25 mouse cellular contexts compared by ENCODE assay signal in genomic region chr3:58581530-58581929, GRCm38 (mm10). TPM values are rescaled to one million over a fixed set of nuclear protein-coding genes. Genes with fewer than 3 reads are reported as not detected.
A peak's percentile ranks its signal among the peaks of the same experiment; 100 is the strongest.
DNase-seq lines count a peak whose midpoint lies in the region; ATAC-seq and TF ChIP-seq lines count a peak whose summit lies in the region.
"Had no signal": no experiment of that assay in that cellular context is flagged by ENCODE, and none has a peak within 500 bp of the region (broad histone marks: within the 10 kb centered on the region; RNA-seq: fewer than 3 reads in every experiment).

No protein-coding gene starts in this region.

- no peak for ATAC-seq in heart, postnatal 0 days (ENCODE audit: insufficient read depth, low read depth)
- no peak for ATAC-seq in midbrain, embryonic 11.5 days (ENCODE audit: low FRiP score)
- ATAC-seq in hindbrain, embryonic 13.5 days (ENCODE audit: low FRiP score), result no peak
- ATAC-seq: midbrain, embryonic 16.5 days had no signal

- H3K27me3 ChIP-seq in heart, postnatal 0 days (ENCODE audit: control insufficient read depth, insufficient read depth, low read length), result no peaks in the 10 kb centered on the region
- no peaks in the 10 kb centered on the region for H3K27me3 ChIP-seq in ES-Bruce4 (ENCODE audit: control insufficient read depth, insufficient read depth, low read length, poor library complexity, severe bottlenecking)
- H3K27me3 ChIP-seq in megakaryocyte, embryonic 14.5 days (replicated peaks), result no peaks in the 10 kb centered on the region
- H3K27me3 ChIP-seq in midbrain, embryonic 11.5 days (ENCODE audit: control insufficient read depth, insufficient read depth, low read length), result no peaks in the 10 kb centered on the region
- no peaks in the 10 kb centered on the region for H3K27me3 ChIP-seq in hindbrain, embryonic 13.5 days
- H3K27me3 ChIP-seq: forebrain, embryonic 12.5 days; liver, embryonic 15.5 days had no signal

- no peak overlapping the region for H3K4me3 ChIP-seq in heart, postnatal 0 days (ENCODE audit: low read depth, low read length)
- no peak overlapping the region for H3K4me3 ChIP-seq in ES-Bruce4 (ENCODE audit: low read depth, low read length)
- H3K4me3 ChIP-seq in megakaryocyte, embryonic 14.5 days (replicated peaks), result peak overlapping the region; percentile 16
- no peak overlapping the region for H3K4me3 ChIP-seq in midbrain, embryonic 11.5 days (ENCODE audit: low read depth, low read length)
- H3K4me3 ChIP-seq in hindbrain, embryonic 13.5 days, result no peak overlapping the region
- H3K4me3 ChIP-seq: forebrain, embryonic 12.5 days; gastrocnemius, adult 2 months; hindbrain, embryonic 10.5 days; liver, embryonic 15.5 days had no signal

- no peak overlapping the region for H3K9ac ChIP-seq in heart, postnatal 0 days (replicated peaks; ENCODE audit: low read depth, low read length)
- H3K9ac ChIP-seq in ES-Bruce4 (ENCODE audit: low read depth, poor library complexity, severe bottlenecking), result peak overlapping the region; percentile 35; the same call in 1 of the 2 replicates
- no peak overlapping the region for H3K9ac ChIP-seq in midbrain, embryonic 11.5 days (ENCODE audit: low read length)
- no peak overlapping the region for H3K9ac ChIP-seq in hindbrain, embryonic 13.5 days
- H3K9ac ChIP-seq: forebrain, embryonic 12.5 days; liver, embryonic 15.5 days had no signal

- TF ChIP-seq EP300 in heart, postnatal 0 days (IDR thresholded peaks at IDR 0.05; ENCODE audit: low read depth), result no peak
- no peak for TF ChIP-seq EP300 in ES-Bruce4 (IDR thresholded peaks at IDR 0.05; ENCODE audit: insufficient read depth, low read depth, low read length)

- H3K4me1 ChIP-seq in heart, postnatal 0 days (ENCODE audit: control insufficient read depth, insufficient read depth), result peaks cover 28% of the 10 kb centered on the region
- H3K4me1 ChIP-seq in ES-Bruce4 (ENCODE audit: control insufficient read depth, insufficient read depth, low read length), result no peaks in the 10 kb centered on the region
- H3K4me1 ChIP-seq in megakaryocyte, embryonic 14.5 days, result peaks cover 53% of the 10 kb centered on the region
- peaks cover 4% of the 10 kb centered on the region for H3K4me1 ChIP-seq in midbrain, embryonic 11.5 days (ENCODE audit: control insufficient read depth, insufficient read depth, low read length)
- peaks cover 31% of the 10 kb centered on the region for H3K4me1 ChIP-seq in hindbrain, embryonic 13.5 days (replicated peaks)

- TF ChIP-seq POLR2A in ES-Bruce4 (IDR thresholded peaks at IDR 0.05; ENCODE audit: insufficient read depth, low read length), result no peak

- 77% methylated on average over 4 of the region's 4 CpGs for WGBS in heart, postnatal 0 days
- WGBS in midbrain, embryonic 11.5 days, result 97% methylated on average over 4 of the region's 4 CpGs
- WGBS in hindbrain, embryonic 13.5 days, result 95% methylated on average over 4 of the region's 4 CpGs

- peaks cover 12% of the 10 kb centered on the region; the same call in 1 of the 2 replicates for H3K36me3 ChIP-seq in heart, postnatal 0 days (replicated peaks; ENCODE audit: control insufficient read depth, insufficient read depth, low read length)
- H3K36me3 ChIP-seq in ES-Bruce4 (ENCODE audit: control insufficient read depth, insufficient read depth, low read length, poor library complexity, severe bottlenecking), result peaks cover 15% of the 10 kb centered on the region
- peaks cover 28% of the 10 kb centered on the region for H3K36me3 ChIP-seq in megakaryocyte, embryonic 14.5 days (replicated peaks; ENCODE audit: low read length)
- peaks cover 6% of the 10 kb centered on the region; the same call in 1 of the 2 replicates for H3K36me3 ChIP-seq in midbrain, embryonic 11.5 days (ENCODE audit: control insufficient read depth, insufficient read depth, low read length)
- peaks cover 17% of the 10 kb centered on the region for H3K36me3 ChIP-seq in hindbrain, embryonic 13.5 days

- no peaks in the 10 kb centered on the region for H3K9me3 ChIP-seq in heart, postnatal 0 days (replicated peaks; ENCODE audit: control insufficient read depth, low read length)
- no peaks in the 10 kb centered on the region for H3K9me3 ChIP-seq in ES-Bruce4 (replicated peaks; ENCODE audit: control insufficient read depth, insufficient read depth, low read length, poor library complexity, severe bottlenecking)
- no peaks in the 10 kb centered on the region for H3K9me3 ChIP-seq in megakaryocyte, embryonic 14.5 days
- no peaks in the 10 kb centered on the region for H3K9me3 ChIP-seq in midbrain, embryonic 11.5 days (ENCODE audit: control insufficient read depth, low read length)
- no peaks in the 10 kb centered on the region for H3K9me3 ChIP-seq in hindbrain, embryonic 13.5 days
- H3K9me3 ChIP-seq: forebrain, embryonic 12.5 days; hindbrain, embryonic 10.5 days; liver, embryonic 15.5 days had no signal

- peak overlapping the region; percentile 25; the same call in 1 of the 2 replicates for H3K27ac ChIP-seq in heart, postnatal 0 days (ENCODE audit: low read depth)
- H3K27ac ChIP-seq in ES-Bruce4 (ENCODE audit: insufficient read depth, low read length), result no peak overlapping the region
- H3K27ac ChIP-seq in midbrain, embryonic 11.5 days (ENCODE audit: low read depth, low read length), result no peak overlapping the region
- no peak overlapping the region for H3K27ac ChIP-seq in hindbrain, embryonic 13.5 days
- H3K27ac ChIP-seq: forebrain, embryonic 12.5 days; gastrocnemius, adult 2 months; hindbrain, embryonic 10.5 days had no signal

- no peak overlapping the region for H3K4me2 ChIP-seq in heart, postnatal 0 days (ENCODE audit: low read depth, low read length)
- H3K4me2 ChIP-seq in midbrain, embryonic 11.5 days, result no peak overlapping the region
- no peak overlapping the region for H3K4me2 ChIP-seq in hindbrain, embryonic 13.5 days
- H3K4me2 ChIP-seq: forebrain, embryonic 12.5 days; liver, embryonic 15.5 days had no signal

- TF ChIP-seq CTCF in heart, postnatal 0 days (IDR thresholded peaks at IDR 0.05; ENCODE audit: low read depth), result no peak
- no peak for TF ChIP-seq CTCF in ES-Bruce4 (IDR thresholded peaks at IDR 0.05; ENCODE audit: low read depth, low read length)

- DNase-seq in heart, postnatal 0 days (ENCODE audit: low spot score), result no peak
- DNase-seq in heart, adult 9 months (ENCODE audit: low spot score in 2 of 2), result no peak
- peak; percentile 40 for DNase-seq in 3T3-L1 (ENCODE audit: low read depth, low spot score)
- DNase-seq in cerebellum, adult 8-10 months, result no peak
- no peak for DNase-seq in midbrain, embryonic 11.5 days (ENCODE audit: low spot score, missing footprints)
- DNase-seq: adrenal gland, postnatal 36 days; B cell, adult 2 months; cerebellum, adult 18-20 months; gastrocnemius, adult 2 months; heart, adult 18-20 months; thymus, postnatal 4 days had no signal

RNA-seq across cellular contexts. Expression of gene Selenot, which starts 5.1 kb away (rescaled TPM):
- 147 and 177 TPM in 2 replicates for total RNA-seq in heart, postnatal 0 days (2014; rRNA removed; ENCODE audit: low replicate concordance)
- 17.1 and 17.9 TPM in 2 replicates for polyA plus RNA-seq in heart, postnatal 0 days (2015; fragmentation: Nextera tagmentation; extraction: Ambion mirVana)
- 121 and 134 TPM in 2 replicates for polyA plus RNA-seq in ES-Bruce4 (2011; ENCODE audit: insufficient read depth, insufficient read length, low read depth, missing spikeins)
- polyA plus RNA-seq in megakaryocyte, embryonic 14.5 days (2012; ENCODE audit: insufficient read depth, low replicate concordance), result 3.1 and 14.7 TPM in 2 replicates
- polyA plus RNA-seq in midbrain, embryonic 11.5 days (2014; fragmentation: Nextera tagmentation; extraction: Ambion mirVana), result 29.3 and 30.9 TPM in 2 replicates
- 22.9 and 25.4 TPM in 2 replicates for polyA plus RNA-seq in hindbrain, embryonic 13.5 days (2015; fragmentation: Nextera tagmentation; extraction: Ambion mirVana)

RNA-seq across cellular contexts. Expression of gene Erich6, which starts 55.5 kb away (rescaled TPM):
- total RNA-seq in heart, postnatal 0 days (2014; rRNA removed; ENCODE audit: low replicate concordance), result not detected in 2 replicates
- 0.08 TPM in 1 of 2 replicates, not detected in the other for polyA plus RNA-seq in heart, postnatal 0 days (2015; fragmentation: Nextera tagmentation; extraction: Ambion mirVana)
- polyA plus RNA-seq in ES-Bruce4 (2011; ENCODE audit: insufficient read depth, insufficient read length, low read depth, missing spikeins), result not detected in 2 replicates
- not detected in 2 replicates for polyA plus RNA-seq in megakaryocyte, embryonic 14.5 days (2012; ENCODE audit: insufficient read depth, low replicate concordance)
- 0.08 TPM in 1 of 2 replicates, not detected in the other for polyA plus RNA-seq in midbrain, embryonic 11.5 days (2014; fragmentation: Nextera tagmentation; extraction: Ambion mirVana)
- polyA plus RNA-seq in hindbrain, embryonic 13.5 days (2015; fragmentation: Nextera tagmentation; extraction: Ambion mirVana), result 0.12 and 0.14 TPM in 2 replicates
- total RNA-seq: gastrocnemius, adult 2 months; heart, adult 18-20 months; megakaryocyte-erythroid progenitor cell, adult 5-6 weeks had no signal
- polyA plus RNA-seq: embryonic facial prominence, embryonic 11.5 days; hindbrain, embryonic 10.5 days; kidney, embryonic 14.5 days; large intestine, adult 2 months; liver, embryonic 15.5 days; lung, embryonic 16.5 days; neural tube, embryonic 11.5 days; small intestine, adult 2 months had no signal

RNA-seq across cellular contexts. Expression of gene Serp1, which starts 55.8 kb away (rescaled TPM):
- total RNA-seq in heart, postnatal 0 days (2014; rRNA removed; ENCODE audit: low replicate concordance), result 59.5 and 59.7 TPM in 2 replicates
- polyA plus RNA-seq in heart, postnatal 0 days (2015; fragmentation: Nextera tagmentation; extraction: Ambion mirVana), result 59.5 and 60.7 TPM in 2 replicates
- 47.4 and 48.0 TPM in 2 replicates for polyA plus RNA-seq in ES-Bruce4 (2011; ENCODE audit: insufficient read depth, insufficient read length, low read depth, missing spikeins)
- polyA plus RNA-seq in megakaryocyte, embryonic 14.5 days (2012; ENCODE audit: insufficient read depth, low replicate concordance), result 47.6 and 71.3 TPM in 2 replicates
- polyA plus RNA-seq in midbrain, embryonic 11.5 days (2014; fragmentation: Nextera tagmentation; extraction: Ambion mirVana), result 146 and 148 TPM in 2 replicates
- polyA plus RNA-seq in hindbrain, embryonic 13.5 days (2015; fragmentation: Nextera tagmentation; extraction: Ambion mirVana), result 73.7 and 79.9 TPM in 2 replicates

RNA-seq across cellular contexts. Expression of gene Eif2a, which starts 55.9 kb away (rescaled TPM):
- total RNA-seq in heart, postnatal 0 days (2014; rRNA removed; ENCODE audit: low replicate concordance), result 45.3 and 69.3 TPM in 2 replicates
- polyA plus RNA-seq in heart, postnatal 0 days (2015; fragmentation: Nextera tagmentation; extraction: Ambion mirVana), result 27.6 and 29.1 TPM in 2 replicates
- polyA plus RNA-seq in ES-Bruce4 (2011; ENCODE audit: insufficient read depth, insufficient read length, low read depth, missing spikeins), result 184 and 196 TPM in 2 replicates
- polyA plus RNA-seq in megakaryocyte, embryonic 14.5 days (2012; ENCODE audit: insufficient read depth, low replicate concordance), result 0.65 and 3.2 TPM in 2 replicates
- polyA plus RNA-seq in midbrain, embryonic 11.5 days (2014; fragmentation: Nextera tagmentation; extraction: Ambion mirVana), result 62.7 and 68.6 TPM in 2 replicates
- polyA plus RNA-seq in hindbrain, embryonic 13.5 days (2015; fragmentation: Nextera tagmentation; extraction: Ambion mirVana), result 41.9 and 44.7 TPM in 2 replicates
